Mouse (Mus musculus): ENCODE measurements around the gene Hacl1.

The Hacl1 gene

GRCm38 (mm10) chr14:31640890-31641505, at the start of gene Hacl1, which contains the start of gene Btd:
Gene Hacl1, minus strand, starts transcription at chr14:31641286.
Gene Btd, plus strand, starts transcription at chr14:31641028.
- peak; percentile 71 for DNase-seq (ENCODE audit: low spot score)

- DNase-seq (ENCODE audit: low spot score) = no peak
These were observed 45.1 kb upstream of the Hacl1 start for GRCm38 (mm10) chr14:31686231-31686630.

- DNase-seq (ENCODE audit: low spot score) = no peak
These were observed 44.6 kb upstream of the Hacl1 start for GRCm38 (mm10) chr14:31685680-31686079.

GRCm38 (mm10) chr14:31684343-31685040, 43.4 kb upstream of the Hacl1 start:
- no peak for DNase-seq (ENCODE audit: low spot score)

- no peak for DNase-seq (ENCODE audit: low spot score)
These were observed 42.5 kb upstream of the Hacl1 start for GRCm38 (mm10) chr14:31683610-31684009.

- no peak for DNase-seq (ENCODE audit: low spot score)
These were observed 41.0 kb upstream of the Hacl1 start for GRCm38 (mm10) chr14:31681931-31682555.

- no peak for DNase-seq (ENCODE audit: low spot score)
These were observed 40.2 kb upstream of the Hacl1 start for GRCm38 (mm10) chr14:31681291-31681690.

- no peak for DNase-seq (ENCODE audit: low spot score)
These were observed 39.6 kb upstream of the Hacl1 start for GRCm38 (mm10) chr14:31680656-31681055.

GRCm38 (mm10) chr14:31671635-31672320, 30.7 kb upstream of the Hacl1 start:
- no peak for DNase-seq (ENCODE audit: low spot score)

GRCm38 (mm10) chr14:31669642-31670490, 28.8 kb upstream of the Hacl1 start:
- no peak for DNase-seq (ENCODE audit: low spot score)

- DNase-seq (ENCODE audit: low spot score) = no peak
These were observed 28.1 kb upstream of the Hacl1 start for GRCm38 (mm10) chr14:31669161-31669611.

- no peak for DNase-seq (ENCODE audit: low spot score)
These were observed 27.2 kb upstream of the Hacl1 start for GRCm38 (mm10) chr14:31668326-31668725.

- DNase-seq (ENCODE audit: low spot score) = no peak
These were observed 26.7 kb upstream of the Hacl1 start for GRCm38 (mm10) chr14:31667741-31668140.

GRCm38 (mm10) chr14:31666931-31667705, 26.0 kb upstream of the Hacl1 start:
- DNase-seq (ENCODE audit: low spot score) = no peak

- DNase-seq (ENCODE audit: low spot score) = no peak
These were observed 24.5 kb upstream of the Hacl1 start for GRCm38 (mm10) chr14:31665566-31665940.

GRCm38 (mm10) chr14:31664903-31665565, 23.9 kb upstream of the Hacl1 start:
- DNase-seq (ENCODE audit: low spot score) = no peak

GRCm38 (mm10) chr14:31664100-31664902, 23.2 kb upstream of the Hacl1 start:
- no peak for DNase-seq (ENCODE audit: low spot score)

GRCm38 (mm10) chr14:31663376-31664099, 22.5 kb upstream of the Hacl1 start:
- DNase-seq (ENCODE audit: low spot score) = no peak
